Mouse (Mus musculus): ENCODE measurements around the gene Gpr142. TPM values are rescaled to one million over a fixed set of nuclear protein-coding genes. Genes with fewer than 3 reads are reported as not detected.
A peak's percentile ranks its signal among the peaks of the same experiment; 100 is the strongest.

Gpr142 gene
- total and polyA plus RNA-seq, 2 experiments from 2014 or later = not detected

- no peak; the same call in 1 of the 2 replicates for ATAC-seq (ENCODE audit: insufficient read depth, low read depth)
- H3K27ac ChIP-seq (ENCODE audit: low read depth) = no peak overlapping the region
- 38% methylated on average over 14 of the region's 14 CpGs for WGBS
- TF ChIP-seq CTCF (IDR thresholded peaks at IDR 0.05; ENCODE audit: low read depth) (no peak), EP300 (IDR thresholded peaks at IDR 0.05; ENCODE audit: low read depth) (no peak)
- H3K36me3 ChIP-seq (replicated peaks; ENCODE audit: control insufficient read depth, insufficient read depth, low read length) = no peaks in the 10 kb centered on the region
- DNase-seq (ENCODE audit: low spot score) = no peak
- no peaks in the 10 kb centered on the region for H3K4me1 ChIP-seq (ENCODE audit: control insufficient read depth, insufficient read depth)
- no peak overlapping the region for H3K9ac ChIP-seq (replicated peaks; ENCODE audit: low read depth, low read length)
- no peaks in the 10 kb centered on the region for H3K9me3 ChIP-seq (replicated peaks; ENCODE audit: control insufficient read depth, low read length)
- H3K27me3 ChIP-seq (ENCODE audit: control insufficient read depth, insufficient read depth, low read length) = no peaks in the 10 kb centered on the region
- H3K4me2 ChIP-seq (ENCODE audit: low read depth, low read length) = no peak overlapping the region
- H3K4me3 ChIP-seq (ENCODE audit: low read depth, low read length) = no peak overlapping the region
Measured at GRCm38 (mm10) chr11:114807686-114808427, 9.1 kb downstream of the Gpr142 start.

GRCm38 (mm10) chr11:114809371-114809770 lies 10.6 kb downstream of the Gpr142 start:
- no peak for ATAC-seq (ENCODE audit: insufficient read depth, low read depth)
- no peak overlapping the region for H3K9ac ChIP-seq (replicated peaks; ENCODE audit: low read depth, low read length)
- no peaks in the 10 kb centered on the region for H3K27me3 ChIP-seq (ENCODE audit: control insufficient read depth, insufficient read depth, low read length)
- no peak for DNase-seq (ENCODE audit: low spot score)
- 79% methylated on average over 1 of the region's 1 CpGs for WGBS
- H3K27ac ChIP-seq (ENCODE audit: low read depth) = no peak overlapping the region
- H3K4me3 ChIP-seq (ENCODE audit: low read depth, low read length) = no peak overlapping the region
- no peak for TF ChIP-seq CTCF (IDR thresholded peaks at IDR 0.05; ENCODE audit: low read depth)
- TF ChIP-seq EP300 (IDR thresholded peaks at IDR 0.05; ENCODE audit: low read depth) = no peak
- no peaks in the 10 kb centered on the region for H3K9me3 ChIP-seq (replicated peaks; ENCODE audit: control insufficient read depth, low read length)
- H3K4me1 ChIP-seq (ENCODE audit: control insufficient read depth, insufficient read depth) = no peaks in the 10 kb centered on the region
- H3K36me3 ChIP-seq (replicated peaks; ENCODE audit: control insufficient read depth, insufficient read depth, low read length) = no peaks in the 10 kb centered on the region
- no peak overlapping the region for H3K4me2 ChIP-seq (ENCODE audit: low read depth, low read length)

- Histone ChIP-seq H3K36me3 (replicated peaks; ENCODE audit: control insufficient read depth, insufficient read depth, low read length) (no peaks in the 10 kb centered on the region), H3K9ac (replicated peaks; ENCODE audit: low read depth, low read length) (no peak overlapping the region), H3K9me3 (replicated peaks; ENCODE audit: control insufficient read depth, low read length) (no peaks in the 10 kb centered on the region), H3K27me3 (ENCODE audit: control insufficient read depth, insufficient read depth, low read length) (no peaks in the 10 kb centered on the region), H3K4me2 (ENCODE audit: low read depth, low read length) (no peak overlapping the region), H3K27ac (ENCODE audit: low read depth) (no peak overlapping the region), H3K4me3 (ENCODE audit: low read depth, low read length) (no peak overlapping the region), H3K4me1 (ENCODE audit: control insufficient read depth, insufficient read depth) (peaks cover 7% of the 10 kb centered on the region; the same call in 1 of the 2 replicates)
- TF ChIP-seq CTCF (IDR thresholded peaks at IDR 0.05; ENCODE audit: low read depth) (no peak), EP300 (IDR thresholded peaks at IDR 0.05; ENCODE audit: low read depth) (no peak)
- ATAC-seq (ENCODE audit: insufficient read depth, low read depth) (no peak), DNase-seq (ENCODE audit: low spot score) (no peak)
- 23% methylated on average over 4 of the region's 4 CpGs for WGBS
Measured at GRCm38 (mm10) chr11:114810344-114810743, 11.6 kb downstream of the Gpr142 start.

GRCm38 (mm10) chr11:114812731-114813240 lies 14.1 kb downstream of the Gpr142 start:
- Histone ChIP-seq H3K36me3 (replicated peaks; ENCODE audit: control insufficient read depth, insufficient read depth, low read length) (no peaks in the 10 kb centered on the region), H3K4me2 (ENCODE audit: low read depth, low read length) (no peak overlapping the region), H3K27ac (ENCODE audit: low read depth) (no peak overlapping the region), H3K4me3 (ENCODE audit: low read depth, low read length) (no peak overlapping the region), H3K27me3 (ENCODE audit: control insufficient read depth, insufficient read depth, low read length) (no peaks in the 10 kb centered on the region), H3K9ac (replicated peaks; ENCODE audit: low read depth, low read length) (no peak overlapping the region), H3K4me1 (ENCODE audit: control insufficient read depth, insufficient read depth) (peaks cover 7% of the 10 kb centered on the region; the same call in 1 of the 2 replicates), H3K9me3 (replicated peaks; ENCODE audit: control insufficient read depth, low read length) (no peaks in the 10 kb centered on the region)
- 18% methylated on average over 6 of the region's 6 CpGs for WGBS
- peak; percentile 47 for ATAC-seq (ENCODE audit: insufficient read depth, low read depth)
- TF ChIP-seq CTCF (IDR thresholded peaks at IDR 0.05; ENCODE audit: low read depth) (peak; percentile 95), EP300 (IDR thresholded peaks at IDR 0.05; ENCODE audit: low read depth) (no peak)
- peak; percentile 83 for DNase-seq (ENCODE audit: low spot score)

GRCm38 (mm10) chr11:114814873-114815592 lies 16.3 kb downstream of the Gpr142 start:
- no peak overlapping the region for H3K27ac ChIP-seq (ENCODE audit: low read depth)
- ATAC-seq (ENCODE audit: insufficient read depth, low read depth) (peak; percentile 61), DNase-seq (ENCODE audit: low spot score) (no peak)
- H3K36me3 ChIP-seq (replicated peaks; ENCODE audit: control insufficient read depth, insufficient read depth, low read length) = no peaks in the 10 kb centered on the region
- no peaks in the 10 kb centered on the region for H3K27me3 ChIP-seq (ENCODE audit: control insufficient read depth, insufficient read depth, low read length)
- H3K4me2 ChIP-seq (ENCODE audit: low read depth, low read length) = no peak overlapping the region
- H3K9ac ChIP-seq (replicated peaks; ENCODE audit: low read depth, low read length) = no peak overlapping the region
- peaks cover 7% of the 10 kb centered on the region; the same call in 1 of the 2 replicates for H3K4me1 ChIP-seq (ENCODE audit: control insufficient read depth, insufficient read depth)
- no peak overlapping the region for H3K4me3 ChIP-seq (ENCODE audit: low read depth, low read length)
- TF ChIP-seq EP300 (IDR thresholded peaks at IDR 0.05; ENCODE audit: low read depth) (no peak), CTCF (IDR thresholded peaks at IDR 0.05; ENCODE audit: low read depth) (no peak)
- 45% methylated on average over 11 of the region's 11 CpGs for WGBS
- H3K9me3 ChIP-seq (replicated peaks; ENCODE audit: control insufficient read depth, low read length) = no peaks in the 10 kb centered on the region
